Mouse (Mus musculus) hindbrain, embryonic 16.5 days (tissue): Measurements from ENCODE around the gene Postn. TPM values are rescaled to one million over a fixed set of nuclear protein-coding genes. Genes with fewer than 3 reads are reported as not detected.

Experiments
- ATAC-seq: fragments of 200-750 bp; cut with Nextera tagmentation; 2 replicates; pipeline ENCODE4 v1.8.0; 2017; ENCODE audit warnings: moderate TSS enrichment, moderate library complexity
- H3K27ac ChIP-seq: fragments of 300-500 bp; sonication (generic); 2 replicates; pipeline ENCODE4 v1.5.1; 2014; ENCODE audit warnings: low read depth, mild to moderate bottlenecking, control low read depth, low read length, moderate library complexity
- H3K27me3 ChIP-seq: fragments of 300-500 bp; sonication (generic); replicated peaks from 2 replicates; pipeline ENCODE4 v1.6.1; 2014; ENCODE audit warnings: low read length; ENCODE audit not compliant: control insufficient read depth, insufficient read depth
- H3K36me3 ChIP-seq: fragments of 300-500 bp; sonication (generic); 2 replicates; pipeline ENCODE4 v1.6.1; 2014; ENCODE audit warnings: mild to moderate bottlenecking, low read length, moderate library complexity, mixed read lengths; ENCODE audit not compliant: control insufficient read depth, insufficient read depth
- H3K4me1 ChIP-seq: fragments of 300-500 bp; sonication (generic); 2 replicates; pipeline ENCODE4 v1.6.1; 2014; ENCODE audit warnings: low read depth, low read length; ENCODE audit not compliant: control insufficient read depth, insufficient read depth
- H3K4me2 ChIP-seq: fragments of 300-500 bp; sonication (generic); 2 replicates; pipeline ENCODE4 v1.6.1; 2014; ENCODE audit warnings: mild to moderate bottlenecking, low read length, control low read depth, moderate library complexity
- H3K4me3 ChIP-seq: fragments of 300-500 bp; sonication (generic); 2 replicates; pipeline ENCODE4 v1.5.1; 2014; ENCODE audit warnings: mild to moderate bottlenecking, low read length, control low read depth, moderate library complexity
- H3K9ac ChIP-seq: fragments of 300-500 bp; sonication (generic); 2 replicates; pipeline ENCODE4 v1.6.1; 2014; ENCODE audit warnings: low read depth, mild to moderate bottlenecking, control low read depth, low read length, moderate library complexity
- H3K9me3 ChIP-seq: fragments of 300-500 bp; sonication (generic); 2 replicates; pipeline ENCODE4 v1.6.1; 2014; ENCODE audit warnings: mild to moderate bottlenecking, low read length, moderate library complexity; ENCODE audit not compliant: control insufficient read depth
- WGBS: fragments of 180-500 bp; shearing (Covaris S2); extraction: QIAGEN DNeasy Blood & Tissue Kit; methylation state at CpG from one replicate; pipeline ENCODE4 v1.1.7; 2014; 5-methylcytosine and 5-hydroxymethylcytosine counted together
- polyA plus RNA-seq: library from polyadenylated mRNA; unstranded; fragments of >200 nt; fragmentation: Nextera tagmentation; extraction: Ambion mirVana; gene quantifications from 2 replicates; pipeline ENCODE4 v1.2.1, GENCODE M21; 2015

Gene Postn
- polyA plus RNA-seq, 1 experiment from 2014 or later: 27.1 TPM

DNA sequence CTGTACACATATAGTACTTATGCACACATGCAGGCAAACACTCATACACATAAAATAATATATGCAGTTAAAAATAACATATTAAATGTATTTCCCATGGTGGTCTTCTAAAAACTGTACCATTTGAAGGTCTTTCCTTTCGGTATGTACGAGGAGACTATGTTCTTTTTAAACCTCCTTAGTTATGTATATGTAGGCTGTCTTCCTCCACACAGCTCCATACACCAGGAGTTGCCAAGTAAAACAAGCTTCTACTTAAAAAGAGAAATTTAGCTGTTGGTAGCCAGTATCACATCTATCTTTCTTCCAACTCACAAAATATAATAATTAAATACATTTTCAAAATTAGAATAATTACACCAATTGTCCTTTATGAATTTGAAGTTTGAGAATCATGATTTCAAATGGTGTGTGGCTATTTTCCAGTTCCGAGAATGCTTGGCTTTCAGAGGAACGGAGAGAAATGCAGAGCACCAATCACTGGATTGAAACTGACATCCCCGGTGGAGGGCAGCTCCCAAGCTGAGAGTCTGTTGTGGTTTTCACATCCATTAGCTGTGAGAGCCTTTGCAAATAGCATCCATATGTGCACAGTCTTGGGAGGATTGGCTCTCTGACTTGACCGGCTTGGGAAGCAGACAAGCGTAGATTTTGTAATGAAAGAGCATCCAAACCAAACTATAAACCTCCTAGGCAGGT lies 52.1 kb downstream of the Postn start:
- no peak for ATAC-seq
- no peak overlapping the region for H3K9ac ChIP-seq
- WGBS: 80% methylated on average over 7 of the region's 7 CpGs

DNA sequence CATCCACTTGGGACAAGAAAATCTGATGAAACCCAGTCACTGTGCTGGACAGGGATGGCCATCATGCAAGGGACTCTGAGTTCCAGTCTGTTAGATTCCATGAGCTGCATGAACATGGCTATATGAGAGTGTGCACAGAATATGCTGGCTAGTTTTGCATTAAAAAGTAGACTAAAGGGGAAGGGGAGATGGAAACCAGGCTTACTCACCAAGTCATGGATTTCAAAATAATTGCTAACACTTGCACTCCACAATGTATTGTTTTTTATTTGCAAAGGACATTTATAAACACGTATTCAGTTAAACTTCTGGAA lies 52.6 kb downstream of the Postn start:
- WGBS: 83% methylated on average over 1 of the region's 1 CpGs
- no peak for ATAC-seq
- H3K27me3 ChIP-seq: no peaks in the 10 kb centered on the region

More for the DNA sequence above, 52.1 kb downstream of the Postn start:
- Histone ChIP-seq H3K27ac (no peak overlapping the region), H3K4me2 (no peak overlapping the region), H3K9me3 (no peaks in the 10 kb centered on the region), H3K27me3 (no peaks in the 10 kb centered on the region), H3K4me3 (no peak overlapping the region), H3K36me3 (no peaks in the 10 kb centered on the region), H3K4me1 (no peaks in the 10 kb centered on the region; the same call in 1 of the 2 replicates)

DNA sequence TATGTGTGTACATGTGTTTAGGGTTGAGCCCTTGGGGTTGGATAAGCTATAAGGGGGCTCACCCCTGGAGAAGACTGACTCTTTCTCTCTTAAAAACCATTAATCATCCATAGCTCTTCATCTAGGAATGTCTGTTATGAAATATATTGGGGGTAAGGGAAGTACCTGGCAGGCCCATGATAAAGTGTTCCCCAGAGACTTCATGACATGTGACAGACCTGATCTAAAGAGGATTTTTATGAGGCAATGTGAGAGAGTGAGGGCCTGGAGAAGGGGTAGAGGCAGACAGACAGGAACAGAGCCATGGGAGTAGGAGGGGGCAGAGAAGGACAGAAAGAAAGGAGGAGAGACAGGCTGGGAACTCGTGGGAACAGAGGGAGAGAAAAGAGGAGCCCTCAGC lies 53.5 kb downstream of the Postn start:
- ATAC-seq: no peak
- Histone ChIP-seq H3K4me2 (no peak overlapping the region), H3K9me3 (no peaks in the 10 kb centered on the region), H3K36me3 (no peaks in the 10 kb centered on the region), H3K27ac (no peak overlapping the region), H3K9ac (no peak overlapping the region), H3K4me1 (no peaks in the 10 kb centered on the region; the same call in 1 of the 2 replicates), H3K4me3 (no peak overlapping the region), H3K27me3 (no peaks in the 10 kb centered on the region)
- WGBS: 80% methylated on average over 1 of the region's 1 CpGs

More for the DNA sequence above, 52.6 kb downstream of the Postn start:
- Histone ChIP-seq H3K4me1 (no peaks in the 10 kb centered on the region; the same call in 1 of the 2 replicates), H3K9ac (no peak overlapping the region), H3K4me2 (no peak overlapping the region), H3K27ac (no peak overlapping the region), H3K9me3 (no peaks in the 10 kb centered on the region), H3K4me3 (no peak overlapping the region), H3K36me3 (no peaks in the 10 kb centered on the region)

DNA sequence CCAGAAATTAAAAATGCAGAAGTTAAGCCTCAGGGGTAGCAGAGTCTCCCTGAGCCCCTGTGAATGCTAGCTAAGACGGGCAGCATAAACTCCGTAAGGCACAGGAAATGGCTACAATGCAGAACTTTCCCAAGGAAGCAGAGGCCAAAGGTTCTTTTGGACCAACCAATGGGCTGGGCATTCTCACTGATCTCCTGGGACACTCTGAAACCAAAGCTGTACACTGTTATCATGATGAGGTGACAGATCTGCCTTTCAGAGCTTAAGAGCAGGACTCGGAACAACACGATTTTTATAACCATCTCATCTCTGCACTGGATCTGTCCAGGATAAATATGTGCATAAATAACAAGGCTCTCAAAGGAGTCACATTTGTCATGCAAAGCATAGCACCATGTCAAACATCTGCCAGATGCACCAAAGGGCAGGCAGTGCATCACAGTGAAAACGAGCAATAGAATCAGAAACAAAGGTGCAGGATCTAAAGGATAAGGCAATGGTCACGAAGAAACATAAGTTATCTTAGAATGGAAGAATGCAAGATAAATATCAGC lies 57.0 kb downstream of the Postn start:
- no peak for ATAC-seq
- H3K4me3 ChIP-seq: no peak overlapping the region
- H3K9ac ChIP-seq: no peak overlapping the region
- H3K4me2 ChIP-seq: no peak overlapping the region
- WGBS: 28% methylated on average over 6 of the region's 6 CpGs
- H3K27me3 ChIP-seq: no peaks in the 10 kb centered on the region
- no peaks in the 10 kb centered on the region for H3K36me3 ChIP-seq
- H3K4me1 ChIP-seq: no peaks in the 10 kb centered on the region; the same call in 1 of the 2 replicates
- no peaks in the 10 kb centered on the region; the same call in 1 of the 2 replicates for H3K9me3 ChIP-seq
- H3K27ac ChIP-seq: no peak overlapping the region

DNA sequence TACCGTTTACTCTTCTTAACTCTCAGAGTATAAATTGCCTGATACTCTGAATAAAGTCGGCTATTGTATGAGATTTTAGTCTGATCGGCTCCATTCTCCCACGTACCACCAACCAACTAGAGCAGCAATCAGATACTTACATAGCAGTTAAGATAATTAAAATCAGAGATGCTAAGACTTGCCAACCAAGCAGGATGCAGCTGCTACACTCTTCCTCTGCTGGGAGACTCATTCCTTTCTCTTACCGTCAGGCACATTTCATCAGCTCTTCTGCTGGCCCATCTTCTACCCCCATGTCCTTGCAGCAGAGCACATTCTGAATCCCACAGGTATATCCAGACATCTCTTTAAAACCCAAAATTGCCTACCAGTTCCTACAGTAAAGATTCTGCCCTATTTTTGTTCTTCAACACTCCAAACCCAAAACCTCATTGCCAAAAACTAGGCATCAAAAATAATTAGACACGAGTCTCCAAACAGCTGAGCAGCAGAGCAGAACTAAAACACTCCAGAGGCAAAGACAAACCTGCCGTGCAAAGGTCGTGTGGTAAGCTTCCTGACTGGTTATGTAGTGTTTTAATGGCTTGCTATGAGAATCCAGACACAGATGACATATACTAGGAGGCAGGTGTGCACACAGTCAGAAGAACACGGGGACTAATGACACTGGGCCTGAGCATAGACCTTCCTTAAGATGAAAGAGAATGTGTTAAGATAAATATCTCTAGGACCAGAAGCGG lies 59.5 kb downstream of the Postn start:
- Histone ChIP-seq H3K4me2 (no peak overlapping the region), H3K4me1 (no peaks in the 10 kb centered on the region; the same call in 1 of the 2 replicates), H3K9me3 (no peaks in the 10 kb centered on the region; the same call in 1 of the 2 replicates), H3K27ac (no peak overlapping the region), H3K27me3 (no peaks in the 10 kb centered on the region), H3K4me3 (no peak overlapping the region), H3K9ac (no peak overlapping the region), H3K36me3 (no peaks in the 10 kb centered on the region)
- no peak for ATAC-seq
- WGBS: 74% methylated on average over 10 of the region's 10 CpGs

DNA sequence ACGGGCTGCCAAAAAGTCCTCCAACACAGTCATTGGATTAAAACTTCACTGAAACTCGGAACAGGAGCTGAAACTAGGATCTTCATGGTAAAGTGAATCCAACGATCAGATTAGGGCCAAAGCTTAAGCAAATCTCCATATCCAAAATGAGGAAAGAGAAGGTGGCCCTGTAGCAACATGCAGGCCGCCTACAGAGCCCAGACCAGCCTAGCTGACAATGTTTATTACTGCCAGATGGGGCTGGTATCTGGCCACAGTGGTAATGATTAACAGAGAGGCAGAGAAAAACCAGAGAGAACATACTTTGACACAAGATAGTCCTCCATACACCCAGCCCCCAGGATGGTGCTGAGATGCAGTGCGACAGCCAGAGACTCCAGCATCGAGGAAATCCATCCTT lies 60.1 kb downstream of the Postn start:
- no peak overlapping the region for H3K9ac ChIP-seq
- 88% methylated on average over 6 of the region's 6 CpGs for WGBS
- H3K27ac ChIP-seq: no peak overlapping the region
- no peak for ATAC-seq
- no peak overlapping the region for H3K4me2 ChIP-seq
- H3K36me3 ChIP-seq: no peaks in the 10 kb centered on the region
- no peaks in the 10 kb centered on the region; the same call in 1 of the 2 replicates for H3K4me1 ChIP-seq
- no peaks in the 10 kb centered on the region; the same call in 1 of the 2 replicates for H3K9me3 ChIP-seq
- no peaks in the 10 kb centered on the region for H3K27me3 ChIP-seq
- H3K4me3 ChIP-seq: no peak overlapping the region

DNA sequence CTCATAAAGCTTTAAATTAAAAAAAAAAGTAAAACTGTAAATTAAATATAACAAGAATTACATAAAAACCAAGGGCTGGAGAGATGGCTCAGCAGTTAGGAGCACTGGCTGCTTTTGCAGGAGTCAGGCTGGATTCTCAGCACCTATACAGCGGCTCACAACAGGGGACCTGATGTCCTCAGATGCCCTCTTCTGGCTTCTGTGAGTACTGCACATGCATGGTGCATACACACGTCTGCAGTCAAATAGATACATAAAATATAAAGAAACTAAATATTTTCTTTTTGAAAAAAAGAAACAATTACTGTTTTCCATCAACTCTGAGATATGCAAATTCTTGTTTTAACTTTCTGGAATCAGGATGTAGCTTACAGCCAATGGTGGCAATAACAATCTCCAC lies 60.8 kb downstream of the Postn start:
- H3K4me1 ChIP-seq: no peaks in the 10 kb centered on the region; the same call in 1 of the 2 replicates
- H3K9me3 ChIP-seq: no peaks in the 10 kb centered on the region; the same call in 1 of the 2 replicates
- no peaks in the 10 kb centered on the region for H3K27me3 ChIP-seq
- no peaks in the 10 kb centered on the region for H3K36me3 ChIP-seq
- WGBS: 88% methylated on average over 2 of the region's 2 CpGs
- ATAC-seq: no peak
- H3K27ac ChIP-seq: no peak overlapping the region
- no peak overlapping the region for H3K4me2 ChIP-seq
- H3K9ac ChIP-seq: no peak overlapping the region
- no peak overlapping the region for H3K4me3 ChIP-seq

DNA sequence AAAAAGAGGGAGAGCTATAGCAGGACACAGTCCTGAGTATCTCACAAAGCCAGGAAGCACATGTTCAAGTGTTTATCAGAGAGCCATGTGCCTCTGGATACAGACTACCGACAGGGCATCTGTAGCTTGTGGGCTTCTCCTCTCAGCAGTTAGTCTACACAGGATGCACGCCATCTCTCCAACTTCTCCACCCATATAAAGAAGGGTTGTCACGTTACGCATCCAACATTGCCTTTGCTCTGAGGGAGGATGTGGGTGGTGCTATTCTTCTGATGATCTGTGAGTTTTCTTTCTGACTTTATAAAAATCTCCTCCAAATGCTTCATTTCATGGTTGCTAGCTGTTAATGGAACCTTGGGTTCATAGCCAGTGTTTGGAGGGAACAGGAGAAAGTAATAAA lies 63.2 kb downstream of the Postn start:
- 84% methylated on average over 4 of the region's 4 CpGs for WGBS
- Histone ChIP-seq H3K4me2 (no peak overlapping the region), H3K4me3 (no peak overlapping the region), H3K4me1 (no peaks in the 10 kb centered on the region), H3K27me3 (no peaks in the 10 kb centered on the region), H3K9ac (no peak overlapping the region), H3K27ac (no peak overlapping the region), H3K36me3 (no peaks in the 10 kb centered on the region), H3K9me3 (no peaks in the 10 kb centered on the region; the same call in 1 of the 2 replicates)
- ATAC-seq: no peak

DNA sequence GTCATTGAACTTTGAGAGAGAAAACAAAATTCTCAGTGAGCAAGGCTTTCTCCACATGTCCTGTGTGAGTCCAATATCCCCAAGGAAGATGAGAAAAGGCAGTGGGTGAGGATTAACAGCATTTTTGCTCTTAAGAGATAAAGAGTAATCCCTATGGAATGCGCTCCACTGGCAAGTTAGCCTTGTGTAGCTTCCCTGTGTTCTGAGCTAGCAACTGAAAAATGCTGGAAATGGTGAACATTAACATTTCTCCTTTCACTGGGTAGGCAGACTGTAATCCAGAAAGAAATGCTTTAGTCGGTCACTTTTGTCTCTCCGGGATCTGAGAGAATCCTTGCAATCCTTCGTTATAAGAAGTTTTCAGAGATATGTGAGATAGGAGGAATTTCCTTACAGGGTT lies 70.8 kb downstream of the Postn start:
- H3K4me1 ChIP-seq: no peaks in the 10 kb centered on the region
- H3K9ac ChIP-seq: no peak overlapping the region
- no peaks in the 10 kb centered on the region for H3K27me3 ChIP-seq
- no peak overlapping the region for H3K27ac ChIP-seq
- no peaks in the 10 kb centered on the region for H3K9me3 ChIP-seq
- ATAC-seq: no peak
- WGBS: 88% methylated on average over 4 of the region's 4 CpGs
- no peaks in the 10 kb centered on the region for H3K36me3 ChIP-seq
- no peak overlapping the region for H3K4me3 ChIP-seq
- H3K4me2 ChIP-seq: no peak overlapping the region
